Mouse (Mus musculus) kidney, postnatal 0 days (tissue): ENCODE results near the gene Gm12258. TPM values are rescaled to one million over a fixed set of nuclear protein-coding genes. Genes with fewer than 3 reads are reported as not detected.

Source experiments
- ATAC-seq: fragments of 200-750 bp; cut with Nextera tagmentation; replicated peaks from 2 replicates; pipeline ENCODE4 v1.8.0; 2017; ENCODE audit warnings: low read depth, moderate number of reproducible peaks, moderate TSS enrichment, moderate library complexity; ENCODE audit not compliant: low FRiP score
- DNase-seq: peaks from one replicate; pipeline ENCODE4 v3.0.0-alpha.2; 2016; ENCODE audit warnings: low spot score
- H3K27ac ChIP-seq: fragments of 300-500 bp; sonication (generic); 2 replicates; pipeline ENCODE4 v1.5.1; 2014; ENCODE audit warnings: mild to moderate bottlenecking
- H3K27me3 ChIP-seq: fragments of 300-500 bp; sonication (generic); 2 replicates; pipeline ENCODE4 v1.6.1; 2014; ENCODE audit warnings: low read length, mixed read lengths; ENCODE audit not compliant: insufficient read depth
- H3K36me3 ChIP-seq: fragments of 300-500 bp; sonication (generic); 2 replicates; pipeline ENCODE4 v1.6.1; 2014; ENCODE audit warnings: low read length, mixed read lengths; ENCODE audit not compliant: insufficient read depth
- H3K4me1 ChIP-seq: fragments of 300-500 bp; sonication (generic); replicated peaks from 2 replicates; pipeline ENCODE4 v1.6.1; 2014; ENCODE audit warnings: antibody characterized with exemption, low read length, mixed read lengths; ENCODE audit not compliant: insufficient read depth
- H3K4me2 ChIP-seq: fragments of 300-500 bp; sonication (generic); 2 replicates; pipeline ENCODE4 v1.6.1; 2014; ENCODE audit warnings: mild to moderate bottlenecking, low read length, moderate library complexity, mixed read lengths
- H3K4me3 ChIP-seq: fragments of 300-500 bp; sonication (generic); replicated peaks from 2 replicates; pipeline ENCODE4 v1.5.1; 2014; ENCODE audit warnings: low read depth, low read length
- H3K9ac ChIP-seq: fragments of 300-500 bp; sonication (generic); 2 replicates; pipeline ENCODE4 v1.6.1; 2014; ENCODE audit warnings: low read depth, low read length
- H3K9me3 ChIP-seq: fragments of 300-500 bp; sonication (generic); replicated peaks from 2 replicates; pipeline ENCODE4 v1.6.1; 2016; ENCODE audit warnings: low read length, inconsistent platforms, mixed read lengths
- CTCF ChIP-seq: IDR thresholded peaks from 2 replicates; pipeline ENCODE4 v1.5.1; 2016; ENCODE audit warnings: antibody characterized with exemption, low read depth, mild to moderate bottlenecking, moderate library complexity
- WGBS: fragments of 180-500 bp; shearing (Covaris S2); extraction: QIAGEN DNeasy Blood & Tissue Kit; methylation state at CpG from one replicate; pipeline ENCODE4 v1.1.7; 2014; 5-methylcytosine and 5-hydroxymethylcytosine counted together
- polyA plus RNA-seq: library from polyadenylated mRNA; unstranded; fragments of >200 nt; fragmentation: Nextera tagmentation; extraction: Ambion mirVana; gene quantifications from 2 replicates; pipeline ENCODE4 v1.2.1, GENCODE M21; 2015

Gene Gm12258
- polyA plus RNA-seq, 1 experiment from 2014 or later = 5.5 TPM

DNA sequence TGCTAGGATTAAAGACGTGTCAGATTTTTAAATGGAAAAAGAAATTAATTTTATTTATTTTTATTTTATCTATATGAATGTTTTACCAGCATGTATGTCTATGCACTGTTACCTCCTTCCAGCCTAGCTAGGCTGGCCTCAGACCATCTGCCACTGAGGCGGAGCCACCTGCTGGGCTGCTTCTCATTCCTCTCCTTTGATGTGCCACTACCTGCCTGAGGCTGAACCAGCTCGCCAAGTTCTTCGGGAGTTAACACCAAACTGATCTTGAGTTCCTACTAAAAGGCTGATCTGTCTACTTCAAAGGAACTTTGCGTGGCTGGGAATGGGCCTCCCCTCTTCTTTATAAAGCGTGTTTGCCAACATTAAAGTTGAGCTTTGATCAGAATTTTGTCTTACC lies 47.5 kb downstream of the Gm12258 start:
- no peaks in the 10 kb centered on the region for H3K27me3 ChIP-seq
- H3K9ac ChIP-seq = no peak overlapping the region
- no peak for TF ChIP-seq CTCF
- H3K4me2 ChIP-seq = no peak overlapping the region
- H3K4me3 ChIP-seq = no peak overlapping the region
- no peaks in the 10 kb centered on the region for H3K4me1 ChIP-seq
- H3K9me3 ChIP-seq = no peaks in the 10 kb centered on the region
- DNase-seq (no peak), ATAC-seq (no peak)
- peaks cover 60% of the 10 kb centered on the region for H3K36me3 ChIP-seq
- H3K27ac ChIP-seq = no peak overlapping the region
- WGBS = 66% methylated on average over 6 of the region's 6 CpGs

DNA sequence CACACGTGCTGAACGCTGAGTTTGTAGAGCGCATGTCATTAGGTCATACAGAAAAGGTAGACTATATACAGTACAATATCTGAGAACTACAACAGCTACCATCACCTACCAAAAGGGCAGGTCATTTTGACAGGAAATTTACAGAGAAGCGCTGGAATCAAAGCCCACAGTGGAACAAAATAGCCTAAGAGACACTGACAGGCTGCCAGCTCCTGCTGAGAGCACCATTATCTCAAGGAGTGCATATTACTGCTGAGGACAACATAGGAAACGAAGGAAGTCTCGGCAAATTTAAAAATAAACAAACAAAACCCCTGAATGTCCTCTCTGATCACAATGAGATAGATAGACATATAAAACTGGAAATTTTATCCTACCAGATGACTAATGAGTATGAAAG lies 50.5 kb downstream of the Gm12258 start:
- 90% methylated on average over 6 of the region's 6 CpGs for WGBS
- H3K9me3 ChIP-seq = no peaks in the 10 kb centered on the region
- no peaks in the 10 kb centered on the region for H3K4me1 ChIP-seq
- H3K36me3 ChIP-seq = peaks cover 39% of the 10 kb centered on the region; the same call in 1 of the 2 replicates
- H3K27me3 ChIP-seq = no peaks in the 10 kb centered on the region
- H3K4me2 ChIP-seq = no peak overlapping the region
- H3K4me3 ChIP-seq = no peak overlapping the region
- ATAC-seq (no peak), DNase-seq (no peak)
- no peak overlapping the region for H3K27ac ChIP-seq
- no peak for TF ChIP-seq CTCF
- H3K9ac ChIP-seq = no peak overlapping the region

DNA sequence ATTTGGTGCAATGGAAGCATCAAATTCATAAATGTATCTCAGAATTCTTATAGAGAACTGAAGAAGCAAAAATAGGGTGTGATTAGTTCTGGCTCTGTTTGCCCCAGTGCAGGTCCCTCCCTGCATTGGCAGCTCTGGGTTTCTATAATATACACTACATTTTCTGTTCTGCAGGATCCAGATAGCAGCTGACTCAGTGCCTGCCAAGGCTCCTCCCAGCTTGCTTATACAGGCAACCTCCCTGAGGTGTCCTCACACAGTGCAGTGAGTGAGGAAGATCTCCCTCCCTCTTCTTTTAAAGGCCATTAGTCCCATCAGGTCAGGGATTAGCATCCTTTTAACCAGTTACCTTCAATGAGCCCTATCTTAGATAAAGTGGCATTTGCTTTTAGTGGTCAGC lies 54.1 kb downstream of the Gm12258 start:
- H3K9ac ChIP-seq = no peak overlapping the region
- TF ChIP-seq CTCF = no peak
- ATAC-seq (no peak), DNase-seq (no peak)
- H3K36me3 ChIP-seq = peaks cover 24% of the 10 kb centered on the region; the same call in 1 of the 2 replicates
- no peaks in the 10 kb centered on the region for H3K4me1 ChIP-seq
- no peak overlapping the region for H3K4me2 ChIP-seq
- no peak overlapping the region for H3K27ac ChIP-seq
- no peak overlapping the region for H3K4me3 ChIP-seq
- no peaks in the 10 kb centered on the region for H3K9me3 ChIP-seq
- no peaks in the 10 kb centered on the region for H3K27me3 ChIP-seq

DNA sequence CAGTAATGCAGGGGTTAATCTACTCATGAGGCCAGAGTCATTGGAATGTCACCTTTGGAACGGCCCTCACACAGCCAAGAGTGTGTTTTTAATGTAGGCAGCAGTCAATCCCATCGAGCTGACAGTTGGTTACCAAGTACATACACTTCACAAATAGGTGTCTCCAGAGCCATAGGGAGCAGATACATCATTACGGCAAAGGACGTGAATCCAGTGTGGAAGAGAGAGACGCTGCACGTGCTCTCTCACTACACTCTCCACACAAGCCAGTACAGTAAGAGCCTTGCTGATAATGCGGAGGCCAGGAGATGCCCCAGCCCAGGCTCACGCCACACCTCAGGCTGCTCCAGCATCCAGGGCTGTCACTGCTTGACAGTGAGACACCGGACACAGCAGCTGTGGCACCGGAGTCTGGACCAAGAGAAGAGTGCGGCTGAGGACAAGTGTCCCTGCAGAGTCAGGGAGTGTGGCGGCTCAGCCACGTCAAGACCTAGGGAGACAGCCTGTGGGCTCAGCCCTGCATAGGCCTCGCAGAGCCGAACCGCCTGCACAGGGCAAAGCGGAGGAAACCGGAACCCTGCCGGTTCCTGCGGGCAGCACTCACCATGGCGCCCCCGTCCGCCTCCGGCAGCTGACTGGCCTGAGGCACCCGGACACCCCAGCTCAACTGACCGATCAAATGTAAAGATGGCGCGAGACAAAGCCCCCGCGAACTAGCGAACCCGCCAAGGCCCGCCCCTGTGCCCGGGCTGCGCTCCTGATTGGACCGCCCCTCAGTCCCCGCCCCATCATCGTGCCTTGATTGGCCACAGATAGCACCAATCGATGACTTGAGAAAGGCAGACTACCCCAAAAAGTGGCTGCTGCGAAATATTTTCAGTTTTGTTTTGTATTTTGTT lies 56.8 kb downstream of the Gm12258 start, which contains the start of gene Zfp39:
Gene Zfp39 (minus strand): TSS at position 715 of the 899 bp plus-strand sequence.
- Histone ChIP-seq H3K27ac (peak within 1 kb of the TSS; percentile 95), H3K4me1 (no peaks in the 10 kb centered on the region), H3K27me3 (no peaks in the 10 kb centered on the region), H3K9ac (peak within 1 kb of the TSS; percentile 84), H3K9me3 (no peaks in the 10 kb centered on the region), H3K36me3 (peaks cover 9% of the 10 kb centered on the region; the same call in 1 of the 2 replicates), H3K4me3 (peak within 1 kb of the TSS; percentile 68), H3K4me2 (peak within 1 kb of the TSS; percentile 89)
- DNase-seq = peak; percentile 96
- peak; percentile 95 for ATAC-seq
- TF ChIP-seq CTCF = no peak
- under 1% methylated on average over 37 of the region's 40 CpGs for WGBS

DNA sequence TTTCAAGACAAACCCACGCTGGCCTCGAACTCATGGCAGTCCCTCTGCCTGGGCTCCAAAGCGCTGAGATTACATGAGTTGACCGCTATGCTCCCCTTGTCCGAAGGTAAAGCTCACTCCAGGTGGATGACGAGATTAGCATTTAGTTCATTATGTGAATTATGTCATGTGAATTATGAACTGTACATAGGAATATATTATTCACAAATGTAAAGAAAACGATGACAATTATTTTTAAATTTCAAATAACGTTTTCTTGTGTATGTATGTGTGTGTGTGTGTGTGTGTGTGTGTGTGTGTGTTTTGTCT lies 57.4 kb downstream of the Gm12258 start:
- 4% methylated on average over 8 of the region's 8 CpGs for WGBS
- ATAC-seq (peak; percentile 12; the same call in 1 of the 2 replicates), DNase-seq (no peak)
- Histone ChIP-seq H3K4me2 (peak overlapping the region; percentile 89), H3K4me1 (no peaks in the 10 kb centered on the region), H3K36me3 (0 out of 2 replicates have a peak, but pooled peaks cover 4% of the 10 kb centered on the region), H3K9me3 (no peaks in the 10 kb centered on the region), H3K9ac (no peak overlapping the region), H3K4me3 (peak overlapping the region; percentile 68), H3K27me3 (no peaks in the 10 kb centered on the region), H3K27ac (peak overlapping the region; percentile 95; the same call in 1 of the 2 replicates)
- no peak for TF ChIP-seq CTCF

DNA sequence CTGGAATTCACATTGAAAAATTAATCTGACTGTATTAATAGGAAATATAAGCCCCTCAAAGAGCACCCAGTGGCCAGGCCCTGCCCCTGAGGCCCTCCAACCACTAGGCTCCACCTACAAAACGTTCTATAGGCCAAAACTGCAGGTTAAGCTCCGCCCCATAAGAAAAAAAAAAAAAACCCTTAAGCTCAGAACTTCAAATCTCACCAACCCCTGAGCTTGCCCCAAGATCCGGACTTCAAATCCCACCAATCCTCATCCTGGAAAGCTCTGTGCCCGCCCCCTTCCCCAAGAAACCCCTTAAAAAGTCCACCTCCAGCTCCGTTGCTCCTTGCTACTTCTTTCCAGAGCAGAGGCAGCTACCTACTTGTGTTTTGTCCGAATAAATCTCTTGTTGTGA lies 57.9 kb downstream of the Gm12258 start:
- Histone ChIP-seq H3K9me3 (no peaks in the 10 kb centered on the region), H3K36me3 (0 out of 2 replicates have a peak, but pooled peaks cover 4% of the 10 kb centered on the region), H3K27ac (no peak overlapping the region), H3K27me3 (no peaks in the 10 kb centered on the region), H3K4me2 (no peak overlapping the region), H3K4me3 (no peak overlapping the region), H3K4me1 (no peaks in the 10 kb centered on the region), H3K9ac (no peak overlapping the region)
- WGBS = 58% methylated on average over 6 of the region's 6 CpGs
- ATAC-seq = no peak
- DNase-seq = peak; percentile 83
- no peak for TF ChIP-seq CTCF

Other genes with a start within 250 kb of the Gm12258 start
- not detected in 2 replicates for gene 2210407C18Rik, start 231.1 kb upstream of the Gm12258 start, polyA plus RNA-seq
- not detected in 2 replicates for gene Olfr323, start 216.7 kb upstream of the Gm12258 start, polyA plus RNA-seq
- 0.08 and 0.14 TPM in 2 replicates for gene Trim58, start 206.7 kb upstream of the Gm12258 start, polyA plus RNA-seq
- gene Olfr322, start 188.4 kb upstream of the Gm12258 start, polyA plus RNA-seq = 0.05 and 0.09 TPM in 2 replicates
- gene Olfr320, start 166.1 kb upstream of the Gm12258 start, polyA plus RNA-seq = not detected in 2 replicates
- not detected in 2 replicates for gene Olfr319, start 148.0 kb upstream of the Gm12258 start, polyA plus RNA-seq
- gene Olfr318, start 123.1 kb upstream of the Gm12258 start, polyA plus RNA-seq = not detected in 2 replicates
- gene Olfr317, start 107.9 kb upstream of the Gm12258 start, polyA plus RNA-seq = not detected in 2 replicates
- not detected in 2 replicates for gene Olfr316, start 94.4 kb upstream of the Gm12258 start, polyA plus RNA-seq
- not detected in 2 replicates for gene Olfr315, start 74.0 kb upstream of the Gm12258 start, polyA plus RNA-seq
- not detected in 2 replicates for gene Olfr314, start 64.2 kb upstream of the Gm12258 start, polyA plus RNA-seq
- gene Fam183b, start 45.2 kb upstream of the Gm12258 start, polyA plus RNA-seq = 0.31 and 0.37 TPM in 2 replicates
- gene Olfr313, start 32.2 kb upstream of the Gm12258 start, polyA plus RNA-seq = not detected in 2 replicates
- gene Olfr312, start 17.9 kb upstream of the Gm12258 start, polyA plus RNA-seq = not detected in 2 replicates
- gene Olfr311, start 7.9 kb upstream of the Gm12258 start, polyA plus RNA-seq = not detected in 2 replicates
- gene 2810021J22Rik, start 20.1 kb downstream of the Gm12258 start, polyA plus RNA-seq = 7.2 TPM in 2 replicates
- gene Zfp39, start 57.1 kb downstream of the Gm12258 start, polyA plus RNA-seq = 3.8 and 4.3 TPM in 2 replicates
- 0.16 TPM in 1 of 2 replicates, not detected in the other for gene Btnl10, start 70.8 kb downstream of the Gm12258 start, polyA plus RNA-seq
- 238 and 249 TPM in 2 replicates for gene Rnf187, start 91.8 kb downstream of the Gm12258 start, polyA plus RNA-seq
- 43.9 and 45.8 TPM in 2 replicates for gene Hist3h2ba, start 101.8 kb downstream of the Gm12258 start, polyA plus RNA-seq
- 40.9 and 41.2 TPM in 2 replicates for gene Hist3h2a, start 107.5 kb downstream of the Gm12258 start, polyA plus RNA-seq
- gene Trim17, start 107.5 kb downstream of the Gm12258 start, polyA plus RNA-seq = 0.32 and 0.37 TPM in 2 replicates
- gene Trim11, start 130.9 kb downstream of the Gm12258 start, polyA plus RNA-seq = 16.3 and 16.7 TPM in 2 replicates